Mouse (Mus musculus): ENCODE results near the gene 2310011J03Rik.

The 2310011J03Rik gene

GRCm38 (mm10) chr10:80316359-80316781, 4.0 kb downstream of the 2310011J03Rik start:
- DNase-seq (ENCODE audit: low read depth, low spot score), result peak; percentile 78

GRCm38 (mm10) chr10:80315315-80315714, 5.0 kb downstream of the 2310011J03Rik start:
- DNase-seq (ENCODE audit: low read depth, low spot score), result no peak

DNA sequence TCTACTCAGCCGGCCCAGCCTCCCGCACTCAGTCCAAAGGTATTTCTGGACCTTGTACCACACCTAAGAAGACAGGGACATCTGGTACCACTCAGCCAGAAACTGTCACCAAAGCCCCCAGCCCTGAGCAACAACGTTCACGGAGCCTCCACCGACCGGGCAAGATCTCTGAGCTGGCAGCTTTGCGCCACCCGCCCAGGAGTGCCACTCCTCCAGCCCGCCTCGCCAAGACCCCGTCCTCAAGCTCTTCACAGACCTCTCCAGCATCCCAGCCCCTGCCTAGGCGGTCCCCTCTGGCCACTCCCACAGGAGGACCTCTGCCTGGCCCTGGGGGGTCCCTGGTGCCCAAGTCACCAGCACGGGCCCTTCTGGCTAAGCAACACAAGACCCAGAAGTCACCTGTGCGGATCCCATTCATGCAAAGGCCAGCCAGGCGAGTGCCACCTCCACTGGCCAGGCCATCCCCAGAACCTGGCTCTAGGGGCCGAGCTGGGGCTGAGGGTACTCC, 5.8 kb downstream of the 2310011J03Rik start:
- no peak for DNase-seq (ENCODE audit: low read depth, low spot score)

DNA sequence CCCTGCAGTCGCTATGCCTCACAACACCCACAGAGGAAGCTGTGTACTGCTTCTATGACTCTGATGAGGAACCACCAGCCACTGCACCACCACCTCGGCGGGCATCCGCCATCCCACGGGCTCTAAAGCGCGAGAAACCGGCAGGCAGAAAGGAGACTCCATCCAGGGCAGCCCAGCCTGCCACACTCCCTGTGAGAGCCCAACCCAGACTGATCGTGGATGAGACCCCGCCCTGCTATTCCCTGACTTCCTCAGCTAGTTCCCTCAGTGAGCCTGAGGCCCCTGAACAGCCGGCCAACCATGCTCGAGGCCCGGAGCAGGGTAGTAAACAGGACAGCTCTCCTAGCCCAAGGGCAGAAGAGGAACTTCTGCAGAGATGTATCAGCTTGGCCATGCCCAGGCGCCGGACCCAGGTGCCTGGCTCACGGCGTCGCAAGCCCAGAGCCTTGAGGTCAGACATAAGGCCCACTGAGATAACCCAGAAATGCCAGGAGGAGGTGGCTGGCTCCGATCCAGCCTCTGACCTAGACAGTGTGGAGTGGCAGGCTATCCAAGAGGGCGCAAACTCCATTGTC, 6.6 kb downstream of the 2310011J03Rik start:
- DNase-seq (ENCODE audit: low read depth, low spot score), result peak; percentile 78

DNA sequence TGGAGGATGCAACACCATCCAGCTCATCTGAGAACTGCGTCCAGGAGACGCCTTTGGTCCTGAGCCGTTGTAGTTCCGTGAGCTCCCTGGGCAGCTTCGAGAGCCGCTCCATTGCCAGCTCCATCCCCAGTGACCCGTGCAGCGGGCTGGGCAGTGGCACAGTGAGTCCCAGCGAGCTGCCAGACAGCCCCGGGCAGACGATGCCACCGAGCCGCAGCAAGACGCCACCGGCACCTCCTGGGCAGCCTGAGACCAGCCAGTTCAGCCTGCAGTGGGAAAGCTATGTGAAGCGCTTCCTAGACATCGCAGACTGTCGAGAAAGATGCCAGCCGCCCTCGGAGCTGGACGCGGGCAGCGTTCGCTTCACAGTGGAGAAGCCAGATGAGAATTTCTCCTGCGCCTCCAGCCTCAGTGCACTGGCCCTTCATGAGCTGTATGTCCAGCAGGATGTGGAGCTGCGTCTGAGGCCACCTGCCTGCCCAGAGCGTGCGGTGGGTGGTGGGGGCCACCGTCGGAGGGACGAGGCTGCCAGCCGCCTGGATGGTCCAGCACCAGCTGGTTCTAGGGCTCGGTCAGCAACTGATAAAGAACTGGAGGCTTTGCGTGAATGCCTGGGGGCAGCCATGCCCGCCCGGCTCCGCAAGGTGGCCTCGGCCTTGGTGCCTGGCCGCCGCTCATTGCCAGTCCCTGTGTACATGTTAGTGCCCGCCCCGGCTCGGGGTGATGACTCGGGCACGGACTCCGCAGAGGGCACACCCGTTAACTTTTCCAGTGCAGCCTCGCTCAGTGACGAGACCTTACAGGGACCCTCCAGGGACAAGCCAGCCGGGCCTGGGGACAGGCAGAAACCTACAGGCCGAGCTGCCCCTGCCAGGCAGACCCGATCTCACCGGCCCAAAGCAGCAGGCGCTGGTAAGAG, 7.5 kb downstream of the 2310011J03Rik start:
- no peak for DNase-seq (ENCODE audit: low read depth, low spot score)

DNA sequence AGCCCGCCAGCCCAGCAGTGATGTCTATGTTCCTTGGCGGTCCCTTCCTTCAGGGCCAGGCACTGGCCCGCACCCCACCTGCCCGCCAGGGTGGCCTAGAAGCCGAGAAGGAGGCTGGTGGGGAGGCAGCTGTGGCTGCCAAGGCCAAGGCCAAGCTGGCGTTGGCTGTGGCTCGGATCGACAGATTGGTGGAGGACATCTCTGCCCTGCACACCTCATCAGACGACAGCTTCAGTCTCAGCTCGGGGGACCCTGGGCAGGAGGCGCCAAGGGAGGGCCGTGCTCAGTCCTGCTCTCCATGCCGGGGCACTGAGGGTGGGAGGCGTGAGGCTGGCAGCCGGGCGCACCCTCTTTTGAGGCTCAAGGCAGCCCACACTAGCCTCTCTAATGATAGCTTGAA, 8.8 kb downstream of the 2310011J03Rik start:
- no peak for DNase-seq (ENCODE audit: low read depth, low spot score)

DNA sequence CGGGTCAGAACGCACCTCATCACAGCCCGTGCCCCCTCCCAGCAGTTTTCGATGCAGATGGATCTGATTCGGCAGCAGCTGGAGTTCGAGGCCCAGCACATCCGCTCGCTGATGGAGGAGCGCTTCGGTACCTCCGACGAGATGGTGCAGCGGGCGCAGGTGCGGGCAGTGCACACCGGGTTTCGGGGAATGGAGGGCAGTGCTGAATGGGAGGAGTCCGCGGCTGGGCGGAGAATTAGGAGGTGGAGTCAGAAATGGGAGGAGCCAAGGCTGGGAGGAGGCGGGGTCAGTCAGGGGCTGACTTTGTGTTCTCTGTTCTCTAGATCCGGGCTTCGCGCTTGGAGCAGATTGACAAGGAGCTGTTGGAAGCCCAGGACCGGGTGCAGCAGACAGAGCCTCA, 15.5 kb downstream of the 2310011J03Rik start:
- DNase-seq (ENCODE audit: low read depth, low spot score), result no peak

- DNase-seq (ENCODE audit: low read depth, low spot score), result no peak
Observed at GRCm38 (mm10) chr10:80304458-80304857, 15.9 kb downstream of the 2310011J03Rik start.

DNA sequence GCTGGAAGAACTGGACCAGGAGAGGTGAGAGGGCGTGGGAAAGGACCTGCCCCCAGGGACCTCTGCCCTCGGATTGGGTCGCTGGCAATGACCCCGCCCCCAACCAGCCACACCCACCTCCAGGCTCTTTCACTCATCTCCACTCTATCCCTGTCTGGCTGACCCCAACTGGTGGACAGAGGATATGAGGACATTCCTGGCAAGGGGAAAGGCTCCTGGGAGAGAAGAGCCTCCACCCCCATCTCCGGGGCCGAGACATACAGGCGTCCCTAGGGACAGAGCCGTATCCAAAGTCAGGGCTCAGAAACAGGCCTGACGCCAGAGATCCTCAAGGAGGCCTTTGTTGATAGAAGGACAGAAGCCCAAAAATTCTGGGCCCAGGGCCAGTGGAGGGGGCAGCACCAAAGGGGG, 17.9 kb downstream of the 2310011J03Rik start:
- DNase-seq (ENCODE audit: low read depth, low spot score), result peak; percentile 78

GRCm38 (mm10) chr10:80302082-80302355, 18.3 kb downstream of the 2310011J03Rik start:
- no peak for DNase-seq (ENCODE audit: low read depth, low spot score)

DNA sequence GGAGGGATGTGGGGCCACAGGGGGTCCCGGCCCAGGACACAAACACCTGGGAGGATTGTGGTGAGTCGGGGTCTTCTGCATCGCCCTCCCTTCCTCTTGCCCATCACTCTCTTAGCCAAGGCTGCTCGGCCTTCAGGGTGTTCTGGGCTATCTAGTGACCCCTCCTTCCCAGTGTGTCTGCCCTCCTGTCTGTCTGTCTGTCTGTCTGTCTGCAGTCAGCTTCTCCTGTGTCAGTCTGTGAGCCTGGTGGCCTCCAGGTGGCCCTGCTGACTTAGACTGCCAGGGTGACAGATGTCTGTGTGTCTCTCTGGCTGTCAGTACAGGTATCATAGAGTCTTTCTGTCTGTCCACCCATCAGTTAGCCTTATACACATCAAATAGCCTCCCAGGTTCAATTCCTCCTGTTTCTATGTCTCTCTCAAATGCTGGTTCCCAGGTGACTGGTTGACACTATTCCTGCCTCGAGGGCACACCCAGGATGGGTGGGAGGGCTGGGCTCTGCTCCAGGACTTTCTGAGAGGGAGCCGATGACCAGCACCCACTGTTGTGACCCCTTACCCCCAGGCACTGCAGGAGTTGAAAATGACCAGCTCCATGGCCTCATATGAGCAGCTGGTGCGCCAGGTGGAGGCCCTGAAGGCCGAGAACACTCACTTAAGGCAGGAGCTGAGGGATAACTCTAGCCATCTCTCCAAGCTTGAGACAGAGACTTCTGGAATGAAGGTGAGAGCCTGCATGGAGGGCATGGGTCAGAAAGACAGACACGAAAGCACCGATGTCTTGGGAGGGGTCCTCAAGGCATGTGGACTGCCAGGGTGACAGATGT, 18.9 kb downstream of the 2310011J03Rik start:
- DNase-seq (ENCODE audit: low read depth, low spot score), result no peak

DNA sequence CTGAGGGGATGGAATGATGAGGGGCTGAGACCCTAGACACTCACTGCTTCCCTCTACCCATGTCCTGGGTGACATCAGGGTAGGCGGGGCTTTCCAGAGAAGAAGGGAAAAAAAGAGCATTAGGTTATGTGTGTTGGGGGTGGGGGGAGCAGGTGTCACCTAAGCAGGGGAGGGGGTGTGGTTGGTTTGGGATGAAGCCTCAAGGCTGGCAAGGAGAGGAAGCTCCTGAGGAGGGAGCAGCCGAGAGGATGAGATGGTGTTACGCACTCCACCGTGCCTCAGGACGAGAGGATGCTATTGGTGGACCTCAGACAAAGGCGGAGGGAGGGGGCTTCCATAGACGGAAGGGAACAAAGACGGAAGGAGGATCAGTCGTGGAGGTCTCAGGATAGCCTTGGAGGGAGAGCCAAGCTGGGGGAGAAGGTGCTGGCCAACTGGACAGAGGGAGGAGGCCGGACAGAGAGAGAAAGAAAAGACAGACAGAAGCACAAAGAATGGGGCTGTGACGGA, 19.6 kb downstream of the 2310011J03Rik start:
- peak; percentile 79 for DNase-seq (ENCODE audit: low read depth, low spot score)

DNA sequence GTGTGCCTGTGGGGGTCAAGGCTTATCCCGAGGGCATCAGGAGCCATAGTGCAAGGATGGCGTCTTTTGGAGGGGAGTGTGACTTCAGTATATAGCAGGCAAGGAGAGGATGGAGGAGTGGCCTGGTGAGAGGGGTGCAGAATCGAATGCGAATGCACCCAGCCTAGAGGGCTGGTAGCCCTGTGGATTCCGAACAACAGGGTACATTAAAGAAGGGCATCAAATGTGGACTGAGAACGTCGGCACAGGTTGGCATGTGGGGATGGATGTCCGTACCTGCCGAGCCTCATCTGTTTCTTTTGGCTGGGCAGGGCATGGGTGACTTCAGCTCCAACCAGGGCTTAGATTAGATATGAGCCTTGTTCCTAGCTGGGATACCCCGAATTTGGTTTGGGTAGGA, 20.5 kb downstream of the 2310011J03Rik start:
- DNase-seq (ENCODE audit: low read depth, low spot score), result no peak

DNA sequence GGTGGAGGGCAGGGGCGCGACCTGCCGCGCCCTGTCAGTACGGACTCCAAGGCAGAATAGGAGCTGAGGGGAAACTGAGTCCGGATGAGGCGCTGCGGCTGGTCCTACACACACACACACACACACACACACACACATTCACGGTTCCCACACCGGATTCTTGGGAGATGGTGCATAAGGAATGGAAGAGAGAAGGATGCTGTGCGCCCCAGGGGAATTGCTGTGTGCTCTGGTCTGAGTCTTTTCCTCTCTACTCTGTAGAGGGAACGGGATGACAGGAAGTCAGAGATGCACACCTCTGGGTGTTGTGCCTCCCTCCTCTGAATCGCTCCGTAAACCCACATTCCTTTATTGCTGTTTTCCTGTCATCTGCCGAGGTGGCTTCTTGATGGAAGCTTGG, 21.0 kb downstream of the 2310011J03Rik start:
- peak; percentile 55 for DNase-seq (ENCODE audit: low read depth, low spot score)

- peak; percentile 98 for DNase-seq (ENCODE audit: low read depth, low spot score)
Observed at GRCm38 (mm10) chr10:80298571-80299281, 21.6 kb downstream of the 2310011J03Rik start.

- DNase-seq (ENCODE audit: low read depth, low spot score), result no peak
Observed at GRCm38 (mm10) chr10:80297526-80298133, 22.7 kb downstream of the 2310011J03Rik start.

DNA sequence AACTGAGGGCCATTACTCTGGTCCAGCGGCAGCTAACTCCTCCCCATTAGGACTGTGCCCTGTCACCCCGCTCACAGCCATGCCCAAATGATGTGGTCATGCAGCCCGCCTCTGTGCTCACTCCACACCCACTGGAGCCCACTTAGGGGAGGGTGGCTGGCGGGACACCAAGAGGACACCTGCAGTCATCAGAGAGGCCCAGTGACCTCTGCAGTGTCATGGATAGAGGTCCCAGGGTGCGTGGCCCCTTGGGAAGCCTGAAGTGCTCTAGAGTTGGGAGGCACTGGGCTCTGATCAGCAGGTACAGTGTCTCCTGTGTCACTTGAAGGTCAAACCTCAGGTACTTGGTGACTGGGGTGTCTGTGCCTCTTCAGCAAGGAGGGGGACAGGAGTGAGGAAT, 23.5 kb downstream of the 2310011J03Rik start:
- DNase-seq (ENCODE audit: low read depth, low spot score), result no peak

- DNase-seq (ENCODE audit: low read depth, low spot score), result peak; percentile 89
Observed at GRCm38 (mm10) chr10:80295618-80296425, 24.5 kb downstream of the 2310011J03Rik start, which contains the start of gene Apc2. Gene Apc2, plus strand, starts transcription at chr10:80295977.

DNA sequence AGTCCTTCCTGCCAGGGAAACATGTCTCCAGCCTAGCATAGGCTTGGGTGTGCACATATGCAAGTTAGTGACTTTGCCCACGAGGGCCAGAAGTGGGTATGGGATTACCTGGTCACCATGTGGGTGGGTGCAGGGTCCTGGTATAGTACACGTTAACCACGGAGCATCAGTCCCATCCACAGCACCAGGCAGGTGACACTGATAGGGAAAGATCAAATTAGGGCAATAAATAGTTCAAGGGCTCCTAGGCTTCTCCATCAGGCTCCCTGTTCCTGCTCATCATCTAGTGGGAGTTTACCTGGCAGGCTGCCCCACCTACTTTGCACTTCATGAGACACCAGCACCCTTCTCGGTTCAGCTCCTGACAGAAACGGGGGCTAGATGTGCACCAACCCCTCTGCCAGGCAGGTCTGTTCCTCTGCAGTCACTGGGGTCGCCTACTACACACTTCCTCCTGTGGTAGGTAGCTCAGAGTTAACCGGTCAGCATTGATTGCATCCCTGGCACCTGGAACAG, 25.5 kb downstream of the 2310011J03Rik start:
- DNase-seq (ENCODE audit: low read depth, low spot score), result no peak

GRCm38 (mm10) chr10:80294311-80294710, 26.0 kb downstream of the 2310011J03Rik start:
- DNase-seq (ENCODE audit: low read depth, low spot score), result no peak
